Mouse (Mus musculus) MN1 (cell line): ENCODE results near the gene Rpl36-ps4.
"Not testable (repeated sequence)": the region's sequence is repeated elsewhere in the genome, so short reads cannot be mapped to it uniquely, and the experiment has no call there.

ENCODE experiments used
- DNase-seq: peaks from one replicate; pipeline ENCODE4 v3.0.0-alpha.2; 2016; ENCODE audit warnings: low spot score

The Rpl36-ps4 gene

DNA sequence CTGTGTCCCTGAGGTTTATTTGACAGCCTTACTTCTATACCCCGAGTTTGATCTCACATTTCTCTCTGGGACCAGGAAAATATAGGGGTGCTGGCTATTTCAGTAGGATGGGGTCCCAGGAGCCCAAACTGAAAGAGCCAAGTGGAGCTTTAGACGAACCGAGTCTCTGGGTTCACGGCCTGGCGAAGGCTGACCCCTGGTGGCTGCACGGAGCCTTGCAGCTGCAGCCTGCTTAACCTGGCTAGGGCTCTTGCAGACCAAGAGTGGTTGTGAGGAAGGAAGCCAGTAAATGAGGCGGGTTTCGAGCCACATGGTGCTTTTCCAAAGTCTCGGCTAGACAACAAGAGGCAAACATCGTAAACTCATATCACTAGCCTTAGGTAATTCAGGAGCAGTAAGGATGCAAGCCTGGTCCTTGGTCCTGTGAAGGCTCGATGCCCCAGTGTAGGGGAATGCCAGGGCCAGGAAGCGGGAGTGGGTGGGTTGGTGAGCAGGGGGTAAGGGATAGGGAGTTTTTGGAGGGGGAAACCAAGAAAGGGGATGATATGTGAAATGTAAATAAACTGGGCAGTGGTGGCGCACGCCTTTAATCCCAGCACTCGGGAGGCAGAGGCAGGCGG, 28.3 kb downstream of the Rpl36-ps4 start:
- DNase-seq, result peak; percentile 45

DNA sequence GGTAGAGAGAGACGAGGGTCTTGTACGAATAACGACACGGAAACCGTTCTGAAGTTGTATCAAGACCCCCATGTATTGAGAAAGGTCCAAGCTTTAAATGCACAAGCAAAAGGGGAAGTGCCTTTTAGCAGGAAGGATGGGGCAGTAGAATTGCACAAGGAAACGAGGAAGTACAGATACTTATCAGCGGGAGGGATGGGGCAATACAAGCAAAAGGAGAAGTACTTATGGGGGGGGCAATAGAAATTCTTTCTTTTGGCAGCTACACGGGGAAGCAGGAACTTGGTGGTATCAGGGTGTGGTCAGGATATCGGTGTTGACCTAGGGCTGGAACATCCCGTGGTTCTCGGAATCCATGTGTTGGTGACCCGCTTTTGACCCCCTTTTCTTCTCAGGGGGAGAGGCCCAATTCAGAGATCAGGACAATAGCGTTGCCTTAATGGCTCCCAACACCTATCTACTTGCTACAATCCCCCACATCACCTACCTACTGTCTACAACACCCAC, 33.9 kb downstream of the Rpl36-ps4 start:
- DNase-seq, result not testable (repeated sequence)

DNA sequence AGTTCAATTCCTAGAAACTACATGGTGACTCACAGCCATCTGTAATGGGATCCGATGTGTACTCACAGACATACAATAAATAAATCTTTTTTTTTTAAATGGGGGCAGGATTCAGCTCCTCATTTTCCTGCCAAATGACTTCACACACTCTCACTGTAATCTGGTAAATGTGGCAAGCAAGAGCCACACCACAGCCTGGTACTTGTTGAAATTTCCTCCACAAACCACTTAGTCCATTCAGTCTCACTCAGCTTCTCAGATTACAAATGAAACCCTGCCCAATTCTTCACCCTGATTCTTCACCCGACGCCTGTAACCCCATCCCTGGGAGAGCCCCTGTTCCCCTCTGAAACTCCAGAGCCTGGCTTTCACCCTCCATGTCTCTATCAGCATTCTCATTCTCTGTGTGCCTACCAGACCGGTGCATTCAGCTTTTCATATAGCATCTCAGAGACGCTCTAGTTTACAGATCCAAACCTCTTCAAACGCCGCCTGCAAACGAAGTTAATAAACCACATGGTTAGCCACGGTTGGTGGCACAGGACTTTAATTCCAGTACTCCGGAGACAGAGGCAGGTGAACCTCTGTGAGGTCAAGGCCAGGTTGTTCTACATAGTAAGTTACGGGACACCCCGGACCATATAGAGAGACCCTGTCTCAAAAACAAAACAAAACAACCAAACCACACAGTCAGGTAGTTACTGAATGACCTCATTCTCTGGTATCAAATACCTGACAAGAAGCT, 36.5 kb downstream of the Rpl36-ps4 start:
- DNase-seq, result no peak

DNA sequence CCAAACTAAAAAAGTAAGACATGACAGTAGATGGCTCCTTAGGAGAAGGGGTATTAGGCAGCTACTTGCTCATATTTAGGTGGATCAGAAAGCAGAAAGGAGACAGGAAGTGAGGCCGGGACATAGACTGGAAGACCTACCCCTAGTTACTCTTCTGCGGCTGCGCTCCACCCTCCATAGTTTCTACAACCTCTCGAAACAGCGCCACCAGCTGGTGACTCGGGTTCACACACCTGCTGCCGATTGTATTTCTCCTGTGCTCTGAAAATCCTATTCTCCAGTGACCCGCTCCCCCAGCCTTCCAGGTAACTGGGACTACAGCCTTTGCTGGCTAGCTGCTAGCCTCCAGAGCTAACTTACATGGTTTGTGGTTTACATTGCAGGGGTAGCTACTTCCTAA, 37.5 kb downstream of the Rpl36-ps4 start:
- DNase-seq, result no peak

DNA sequence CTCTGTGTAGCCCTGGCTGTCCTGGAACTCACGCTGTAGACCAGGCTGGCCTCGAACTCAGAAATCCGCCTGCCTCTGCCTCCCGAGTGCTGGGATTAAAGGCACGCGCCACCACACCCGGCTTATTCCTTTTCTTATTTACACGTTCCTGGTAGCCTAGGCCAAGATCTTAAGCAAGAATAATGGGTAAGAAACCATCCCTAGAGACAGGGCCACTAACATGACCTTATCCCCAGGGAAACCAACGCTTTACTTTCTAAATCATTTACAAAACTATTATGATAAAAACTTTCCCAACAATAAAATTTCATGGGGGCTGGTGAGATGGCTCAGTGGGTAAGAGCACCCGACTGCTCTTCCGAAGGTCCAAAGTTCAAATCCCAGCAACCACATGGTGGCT, 38.6 kb downstream of the Rpl36-ps4 start:
- not testable (repeated sequence) for DNase-seq

DNA sequence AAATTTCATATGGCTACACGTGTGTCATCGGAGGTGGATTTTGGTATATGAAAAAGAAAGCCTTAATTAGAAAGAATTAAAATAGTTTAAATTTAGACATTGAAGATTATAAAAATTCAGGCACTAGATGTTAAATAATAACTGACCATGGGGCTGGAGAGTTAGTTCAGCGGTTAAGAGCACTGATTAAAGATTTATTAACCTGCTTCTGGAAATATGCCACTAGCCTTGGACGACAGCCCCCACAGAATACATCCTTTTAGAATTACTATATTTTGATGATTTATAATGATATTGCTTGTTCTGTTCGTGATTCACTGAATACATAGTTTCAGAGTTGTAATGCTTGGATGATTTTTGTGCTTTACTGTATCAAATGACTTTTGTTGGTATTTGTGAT, 39.2 kb downstream of the Rpl36-ps4 start:
- not testable (repeated sequence) for DNase-seq

DNA sequence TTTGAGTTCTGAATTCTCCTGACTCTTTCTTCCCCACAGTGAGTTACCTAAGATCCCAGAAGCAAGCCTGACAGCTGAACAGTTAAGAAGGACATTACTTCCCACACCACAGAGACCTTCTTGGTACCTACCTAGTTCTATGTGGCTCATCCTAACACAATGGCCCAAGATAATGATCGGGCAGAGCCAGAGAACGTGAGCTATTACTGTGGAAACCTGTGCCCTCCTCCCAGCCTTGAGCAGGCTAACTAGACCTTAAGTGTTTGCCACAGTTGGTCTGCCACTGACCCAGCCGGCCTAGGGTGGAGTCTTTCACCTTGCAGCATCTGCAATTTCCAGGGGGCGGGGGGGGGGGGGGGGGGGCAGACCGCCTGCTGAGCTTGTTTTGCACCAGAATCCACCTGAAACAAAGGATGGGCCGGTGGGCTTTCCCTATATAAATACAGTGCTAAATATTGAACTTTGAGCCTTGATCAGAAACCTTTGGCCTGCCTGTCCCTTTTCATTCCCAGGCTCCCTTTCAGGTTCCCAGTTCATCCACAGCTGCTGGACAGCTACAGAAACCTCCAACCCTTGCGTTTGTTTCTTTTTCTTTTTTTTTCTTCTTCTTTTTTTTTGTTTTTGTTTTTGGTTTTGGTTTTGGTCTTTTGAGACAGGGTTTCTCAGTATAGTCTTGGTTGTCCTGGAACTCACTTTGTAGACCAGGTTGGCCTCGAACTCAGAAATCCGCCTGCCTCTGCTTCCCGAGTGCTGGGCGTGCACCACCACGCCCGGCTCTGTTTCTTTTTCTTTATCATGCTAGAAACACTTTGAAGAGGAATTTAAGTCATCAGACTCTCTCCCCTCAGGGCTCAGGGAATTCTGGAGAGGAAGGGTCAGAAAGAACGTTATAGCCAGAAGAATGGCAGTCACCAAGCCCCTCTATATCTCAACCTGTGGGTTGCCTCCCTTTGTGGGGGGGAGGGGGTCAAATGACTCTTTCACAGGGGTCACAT, 42.6 kb downstream of the Rpl36-ps4 start:
- DNase-seq, result no peak

DNA sequence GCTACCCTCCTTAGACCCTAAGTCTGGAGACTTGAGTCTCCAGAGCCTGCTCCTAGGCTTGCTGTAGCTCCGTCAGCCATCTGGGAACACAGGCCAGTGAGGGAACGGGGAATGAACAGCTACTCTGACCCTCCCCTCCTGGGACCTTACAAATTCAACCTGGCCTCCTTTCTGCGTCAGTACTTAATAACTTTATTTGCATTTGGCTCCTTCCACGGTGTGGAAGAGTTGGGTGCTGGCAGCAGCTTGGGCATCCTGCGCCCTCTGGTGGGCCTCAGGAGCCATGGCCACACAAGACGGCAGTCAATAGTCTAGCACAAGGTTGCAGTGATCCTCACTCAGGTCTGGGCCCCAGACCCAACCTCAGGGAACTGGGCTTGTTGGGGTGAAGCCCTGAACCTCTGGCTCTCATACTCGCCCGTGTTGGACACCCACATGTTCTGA, 47.7 kb downstream of the Rpl36-ps4 start:
- DNase-seq, result not testable (repeated sequence)
